Mouse (Mus musculus) activated CD4-positive, CD25-positive, alpha-beta regulatory T cell, adult 4 months (primary cell): Measurements from ENCODE around the gene Dcun1d1. TPM values are rescaled to one million over a fixed set of nuclear protein-coding genes. Genes with fewer than 3 reads are reported as not detected.
A peak's percentile ranks its signal among the peaks of the same experiment; 100 is the strongest.

ENCODE experiments used
- ATAC-seq: one replicate; pipeline ENCODE4 v1.8.0; 2017
- polyA plus RNA-seq, 2 experiments: library from polyadenylated mRNA; unstranded; fragments of 100-300 nt; shearing (Covaris generic); gene quantifications; one replicate each; pipeline ENCODE4 v1.2.1; 2017

Dcun1d1 gene
- polyA plus RNA-seq, 2 experiments from 2014 or later: 110 to 118 TPM

DNA sequence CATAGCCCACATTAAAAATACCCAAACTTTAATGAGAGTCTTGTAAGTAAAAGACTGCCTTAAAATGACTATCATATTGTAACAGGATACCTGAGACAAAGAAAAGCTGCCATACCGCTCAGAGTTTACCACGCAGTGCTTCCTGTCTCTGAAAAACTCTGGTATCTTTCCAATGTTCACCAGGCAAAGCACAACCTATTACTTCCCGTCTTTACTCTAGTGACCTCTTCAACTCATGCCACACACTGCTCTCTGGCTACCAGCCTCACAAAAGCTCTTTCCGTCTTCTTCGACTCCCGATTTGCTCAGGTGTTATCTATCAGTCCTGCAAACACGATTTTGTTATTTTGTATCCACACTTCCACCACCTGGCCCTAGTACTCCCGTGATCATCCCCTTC is 7.4 kb downstream of the Dcun1d1 start:
- ATAC-seq: no peak

DNA sequence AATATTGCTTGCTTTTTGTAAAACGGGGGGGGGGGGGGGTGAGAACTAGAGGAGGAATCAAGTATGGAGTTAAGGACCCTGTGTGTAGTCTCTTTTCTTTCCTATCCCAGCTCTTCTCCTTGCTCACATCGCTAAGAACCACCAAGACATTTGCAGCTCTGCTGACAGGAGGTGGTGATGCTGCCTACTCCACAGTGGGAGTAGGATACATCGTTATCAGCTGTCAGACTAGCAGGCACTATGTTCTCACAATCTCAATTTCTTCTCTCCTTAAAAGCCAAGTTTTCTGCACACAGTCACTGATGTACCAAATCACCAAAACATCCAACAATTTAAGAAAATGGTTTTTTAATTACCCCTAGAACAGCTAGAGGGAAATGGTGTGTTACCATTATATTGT is 7.8 kb downstream of the Dcun1d1 start:
- no peak for ATAC-seq

DNA sequence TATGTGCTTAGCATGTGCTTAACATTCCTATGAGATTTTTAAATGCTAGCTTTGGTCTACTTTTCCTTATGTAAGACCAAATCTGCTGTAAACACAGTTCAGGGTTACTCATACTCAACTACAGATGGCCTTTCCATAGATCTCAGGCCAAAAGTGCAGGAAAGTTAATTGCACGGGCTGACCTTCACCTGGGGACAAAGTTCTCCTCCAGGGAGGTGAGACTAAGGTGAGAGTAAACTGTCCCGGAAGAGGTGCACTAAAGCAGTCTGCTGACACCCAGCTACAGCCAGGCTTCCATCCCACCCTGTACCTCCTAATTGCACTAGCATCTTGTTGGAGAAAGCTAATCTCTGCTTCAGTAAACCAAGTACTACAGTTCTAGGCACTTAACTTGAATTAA is 11.4 kb downstream of the Dcun1d1 start:
- no peak for ATAC-seq

DNA sequence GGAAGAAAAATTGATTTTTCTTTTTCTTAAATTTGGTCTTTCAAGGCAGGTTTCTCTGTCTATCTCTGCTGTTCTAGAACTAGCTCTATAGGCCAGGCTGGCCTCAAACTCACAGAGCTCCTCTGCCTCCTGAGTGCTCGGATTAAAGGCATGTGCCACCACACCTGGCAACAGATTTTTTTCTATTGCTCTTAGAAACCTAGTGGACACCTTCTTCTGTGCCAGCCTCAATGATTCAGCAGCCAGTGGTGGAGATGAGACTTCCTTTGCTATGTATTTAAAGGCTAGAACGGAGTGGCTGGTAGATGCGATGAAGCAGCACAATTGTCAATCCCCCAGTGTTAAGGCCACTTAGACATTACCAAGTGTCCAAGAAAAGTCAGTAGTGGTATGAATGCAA is 13.2 kb downstream of the Dcun1d1 start:
- ATAC-seq: no peak

DNA sequence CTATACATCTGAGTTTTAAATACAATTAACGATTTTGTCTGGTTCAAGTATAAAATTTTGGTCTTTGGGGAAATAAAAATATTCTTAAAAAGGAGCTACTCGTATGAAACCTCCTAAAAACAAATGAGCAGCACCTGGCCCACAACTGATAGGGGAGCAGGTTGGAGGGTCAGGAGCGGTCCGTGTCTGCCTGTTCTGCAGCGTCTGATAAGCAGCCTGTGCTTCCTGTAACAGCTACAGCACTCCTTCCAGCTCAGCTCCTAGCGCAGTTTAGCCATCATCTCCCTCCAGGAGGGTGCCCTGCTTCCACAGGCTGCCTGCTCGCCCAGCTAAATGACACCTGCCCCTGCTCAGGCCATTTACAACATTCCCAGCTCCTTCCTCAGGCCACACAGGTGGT is 13.8 kb downstream of the Dcun1d1 start:
- no peak for ATAC-seq

DNA sequence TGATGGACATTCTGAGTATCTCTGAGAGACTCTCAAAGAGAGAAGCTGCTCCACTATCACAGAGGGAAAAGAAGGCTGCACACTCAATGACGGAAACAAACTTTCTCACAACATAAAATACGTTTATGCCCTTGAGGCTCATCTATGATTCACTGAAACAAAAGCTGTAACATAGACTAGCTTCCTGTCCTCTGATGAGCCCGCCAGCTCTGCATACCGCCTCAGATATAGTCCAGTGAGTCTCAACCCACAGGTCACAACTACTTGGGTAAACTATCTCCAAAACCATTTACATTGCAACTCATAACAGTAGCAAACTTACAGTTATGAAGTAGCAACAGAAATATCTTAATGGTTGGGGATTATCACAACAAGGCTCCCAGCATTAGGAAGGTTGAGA is 14.7 kb downstream of the Dcun1d1 start:
- ATAC-seq: peak; percentile 53

DNA sequence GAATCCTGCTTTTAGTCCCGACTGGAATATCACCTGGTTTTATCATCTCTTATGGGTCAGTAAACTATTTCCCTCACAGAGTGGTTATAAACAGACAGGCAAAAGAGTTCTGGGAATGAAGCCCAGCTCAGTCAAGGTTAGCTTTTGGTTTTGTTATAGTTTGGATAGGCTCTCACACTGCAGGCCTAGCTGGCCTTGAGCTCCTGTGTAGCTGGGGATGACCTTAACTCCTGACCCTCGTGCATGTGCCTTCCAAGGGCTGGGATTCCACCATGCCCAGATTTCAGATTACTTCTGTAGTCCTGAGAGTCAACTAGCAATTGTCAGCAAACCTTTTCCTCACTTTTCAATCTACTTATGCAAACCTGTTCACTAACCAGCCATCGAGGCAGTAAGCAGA is 19.0 kb downstream of the Dcun1d1 start:
- ATAC-seq: no peak

DNA sequence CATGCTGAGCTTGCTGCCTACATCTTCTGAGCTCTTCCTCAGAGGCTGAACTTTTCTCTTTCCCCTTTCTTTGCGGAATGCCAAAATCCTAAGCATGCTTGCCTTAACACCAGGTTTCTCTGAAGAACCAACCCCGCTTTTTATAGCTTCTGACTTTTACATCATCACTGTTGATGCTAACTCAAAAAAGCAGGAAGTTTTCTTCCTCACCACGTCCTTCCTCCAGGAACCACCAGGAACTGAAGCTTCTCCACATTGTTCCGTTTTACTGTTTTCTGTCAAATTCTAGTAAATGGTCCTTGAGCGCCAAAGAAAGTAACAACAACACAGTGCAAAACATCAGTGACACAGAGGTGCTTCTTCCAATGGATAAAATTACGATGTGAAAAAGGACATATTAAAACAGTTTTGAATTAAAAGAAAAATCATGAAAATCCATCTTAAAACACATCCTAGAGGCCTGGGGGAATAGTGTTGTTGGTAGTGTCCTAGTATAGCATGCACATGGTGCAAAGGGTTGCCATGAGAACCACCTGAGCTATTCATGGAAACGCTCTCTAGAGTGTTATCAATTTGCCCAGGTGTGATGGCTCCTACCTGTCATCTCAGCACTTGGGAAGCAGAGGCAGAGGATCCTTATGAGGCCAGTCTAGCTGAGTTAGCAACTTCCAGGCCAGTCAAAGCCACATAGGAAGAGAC is 28.1 kb downstream of the Dcun1d1 start:
- no peak for ATAC-seq

DNA sequence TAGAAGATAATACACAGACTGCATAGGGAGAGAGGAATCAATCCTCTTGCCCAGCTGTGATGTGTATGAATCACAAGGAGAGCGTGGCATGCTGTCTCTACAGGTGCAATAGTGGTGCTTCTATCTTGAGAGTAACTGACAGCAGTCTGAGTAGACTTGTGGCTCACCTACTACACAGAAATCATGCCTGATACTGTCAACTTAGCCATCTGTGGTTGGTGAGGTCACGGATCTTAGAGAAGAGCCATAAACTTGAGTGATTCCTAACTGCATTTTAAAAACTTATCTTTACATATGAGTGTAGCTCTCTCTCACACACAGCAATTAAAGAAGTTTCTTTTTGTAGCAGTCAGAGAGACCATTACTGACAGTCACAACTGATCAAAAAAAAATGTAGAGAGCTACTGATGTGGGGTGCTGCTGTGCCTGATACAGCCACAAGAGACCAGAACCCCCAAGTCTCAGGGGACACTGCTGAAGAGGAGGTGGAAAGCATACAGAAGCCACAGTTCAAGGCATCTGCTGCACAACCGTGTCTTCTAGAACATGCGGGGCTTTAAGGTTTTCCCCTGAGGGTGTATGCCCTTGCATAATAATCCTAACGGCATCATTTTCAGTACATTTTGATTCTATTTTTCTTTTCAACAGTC is 36.6 kb downstream of the Dcun1d1 start:
- ATAC-seq: no peak

DNA sequence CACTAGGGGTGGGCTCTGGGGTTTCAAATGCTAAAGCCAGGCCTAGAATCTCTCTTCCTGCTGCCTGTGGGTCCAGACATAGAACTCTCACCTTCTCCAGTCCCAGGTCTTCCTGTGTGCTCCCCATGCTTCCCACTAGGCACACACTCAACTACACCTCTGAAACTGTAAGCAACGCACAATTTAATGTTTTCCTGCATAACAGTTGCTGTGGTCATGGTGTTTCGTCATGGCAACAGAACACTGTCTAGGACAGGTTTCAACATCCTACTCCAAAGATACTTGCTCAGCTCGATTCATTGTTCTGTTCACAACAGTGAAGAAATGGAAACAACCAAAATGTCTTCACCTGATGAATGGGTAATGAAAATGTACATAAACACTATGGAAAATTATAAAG is 38.1 kb downstream of the Dcun1d1 start:
- ATAC-seq: no peak

DNA sequence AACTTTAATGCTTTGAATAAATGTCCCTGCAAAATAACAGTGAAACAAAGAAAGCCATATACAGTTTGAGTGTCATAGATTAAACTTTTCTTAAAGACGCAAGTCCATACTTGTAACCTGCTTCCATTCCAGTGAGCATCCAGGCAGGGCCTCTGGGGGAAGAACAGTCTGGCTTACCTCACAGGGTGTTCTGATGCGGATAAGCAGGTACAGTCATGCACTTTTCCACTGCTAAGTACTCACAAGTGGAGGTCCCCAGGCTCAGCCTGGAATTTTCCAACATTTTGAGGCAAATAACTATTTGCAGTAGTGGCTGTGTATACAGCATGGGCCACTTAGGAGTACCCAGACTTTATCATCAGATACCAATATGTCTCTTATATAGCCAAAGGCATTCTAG is 39.3 kb downstream of the Dcun1d1 start:
- no peak for ATAC-seq

DNA sequence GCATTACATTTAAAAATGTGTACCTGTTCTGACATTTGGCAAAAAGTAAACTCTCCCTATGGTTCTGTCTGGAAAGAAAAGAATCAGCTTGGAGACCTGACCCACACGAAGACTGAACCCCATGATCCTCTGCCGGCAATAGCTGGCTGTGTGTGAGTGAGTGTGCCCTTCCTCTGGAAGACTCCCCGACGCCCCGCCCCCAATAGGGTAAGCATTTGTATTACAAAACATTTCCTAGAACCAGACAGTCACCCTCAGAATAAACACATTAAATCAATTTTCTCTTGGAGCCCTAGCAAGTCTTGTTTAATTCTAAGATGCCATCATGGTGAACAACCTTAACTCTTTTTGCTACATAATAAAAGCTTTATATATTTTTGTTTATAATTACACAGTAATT is 44.1 kb downstream of the Dcun1d1 start:
- ATAC-seq: no peak

DNA sequence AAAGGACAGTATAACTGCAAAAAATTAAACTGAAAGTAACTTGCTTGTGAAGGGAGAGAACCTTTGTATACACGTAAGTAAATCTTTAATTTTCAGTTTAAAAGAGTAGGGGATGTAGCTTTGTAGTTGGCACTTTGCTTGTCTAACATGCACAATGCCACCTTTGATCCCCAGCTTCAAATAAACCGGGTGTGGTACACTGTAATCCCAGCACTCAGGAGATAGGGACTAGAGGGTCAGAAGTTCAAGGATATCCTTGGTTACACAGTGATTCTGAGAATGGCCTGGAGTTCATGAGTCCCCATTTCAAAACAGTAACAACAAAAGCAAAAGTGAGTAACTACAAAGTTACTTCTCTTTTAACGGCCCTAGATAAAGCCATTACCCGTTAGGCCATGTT is 46.1 kb downstream of the Dcun1d1 start:
- ATAC-seq: no peak

DNA sequence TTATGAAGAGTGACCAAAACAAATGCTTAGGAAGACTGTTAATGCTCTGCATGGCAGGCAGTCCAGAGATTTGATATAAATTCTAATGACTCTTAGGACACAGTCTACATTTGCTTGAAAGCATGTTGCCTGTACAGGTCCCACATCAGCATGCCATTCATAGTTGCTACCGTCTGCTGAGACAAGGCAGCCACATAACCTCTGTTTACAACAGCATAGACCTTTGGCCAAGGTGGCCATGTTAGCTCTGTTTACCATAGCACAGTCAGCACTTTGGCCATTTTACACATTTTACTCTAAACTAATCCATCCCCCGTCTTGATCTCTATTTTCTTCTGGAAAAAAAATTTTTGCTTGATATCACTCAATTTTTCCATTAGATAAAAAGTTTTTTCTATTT is 47.7 kb downstream of the Dcun1d1 start:
- ATAC-seq: no peak

DNA sequence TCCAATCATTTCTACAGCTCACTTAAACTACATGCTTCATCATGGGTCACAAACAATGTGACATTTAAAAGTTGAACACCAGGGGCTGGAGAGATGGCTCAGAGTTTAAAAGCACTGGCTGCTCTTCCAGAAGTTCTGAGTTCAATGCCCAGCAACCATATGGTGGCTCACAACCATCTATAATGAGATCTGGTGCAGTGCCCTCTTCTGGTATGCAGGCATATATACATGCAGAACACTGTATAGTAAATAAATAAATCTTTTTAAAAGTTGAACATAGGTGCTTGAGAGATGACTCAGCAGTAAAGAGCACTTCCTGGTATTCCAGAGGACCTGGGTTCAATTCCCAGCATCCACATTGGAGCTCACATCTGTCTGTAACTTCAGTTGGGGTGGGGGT is 54.0 kb downstream of the Dcun1d1 start:
- ATAC-seq: no peak

DNA sequence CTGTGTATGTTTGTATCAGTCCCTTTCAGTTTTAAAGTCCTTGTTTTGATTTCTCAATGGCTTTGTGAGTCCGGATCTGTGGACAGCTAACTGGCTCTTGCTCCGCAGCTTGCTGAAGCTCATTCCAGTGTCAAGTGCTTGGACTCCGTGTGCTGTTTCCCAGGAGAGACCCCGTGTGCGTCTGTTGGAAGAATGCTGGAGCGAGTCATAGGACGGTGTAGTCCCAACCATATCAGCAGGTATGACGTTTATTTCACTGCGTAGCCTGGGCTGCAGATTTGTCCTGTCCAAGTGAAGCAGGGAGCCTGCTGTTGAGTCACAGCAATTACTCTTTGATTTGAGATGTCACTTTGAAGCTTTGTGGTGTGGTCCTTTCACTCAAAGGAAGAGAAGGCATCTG is 87.9 kb downstream of the Dcun1d1 start:
- no peak for ATAC-seq

Other genes starting within 250 kb of the Dcun1d1 start
- gene Atp11b, start 183.3 kb downstream of the Dcun1d1 start, polyA plus RNA-seq: 10 to 100 TPM; 49.9 to 69.1 TPM
- 10 to 100 TPM; 12.8 to 20.5 TPM for gene Mccc1, start 63.2 kb upstream of the Dcun1d1 start, polyA plus RNA-seq
- gene Ccdc144b, start 116.1 kb upstream of the Dcun1d1 start, polyA plus RNA-seq: not detected
- 10 to 100 TPM; 39.5 to 41.5 TPM for gene Acad9, start 128.5 kb upstream of the Dcun1d1 start, polyA plus RNA-seq
- 1 to 10 TPM; 4.6 to 7.3 TPM for gene D3Ertd254e, start 213.6 kb upstream of the Dcun1d1 start, polyA plus RNA-seq